Mouse (Mus musculus) liver, adult 2 months (tissue): Measurements from ENCODE around the gene Cpt1c.

ENCODE experiments used
- CTCF ChIP-seq: fragments of 200-500 bp; IDR thresholded peaks from 2 replicates; pipeline ENCODE4 v1.5.1; 2011; ENCODE audit warnings: low read depth, low read length, control low read depth
- POLR2A ChIP-seq: fragments of 200-500 bp; IDR thresholded peaks from 2 replicates; pipeline ENCODE4 v1.6.1; 2011; ENCODE audit warnings: low read length, control low read depth; ENCODE audit not compliant: insufficient read depth; ENCODE audit errors: extremely low read depth

DNA sequence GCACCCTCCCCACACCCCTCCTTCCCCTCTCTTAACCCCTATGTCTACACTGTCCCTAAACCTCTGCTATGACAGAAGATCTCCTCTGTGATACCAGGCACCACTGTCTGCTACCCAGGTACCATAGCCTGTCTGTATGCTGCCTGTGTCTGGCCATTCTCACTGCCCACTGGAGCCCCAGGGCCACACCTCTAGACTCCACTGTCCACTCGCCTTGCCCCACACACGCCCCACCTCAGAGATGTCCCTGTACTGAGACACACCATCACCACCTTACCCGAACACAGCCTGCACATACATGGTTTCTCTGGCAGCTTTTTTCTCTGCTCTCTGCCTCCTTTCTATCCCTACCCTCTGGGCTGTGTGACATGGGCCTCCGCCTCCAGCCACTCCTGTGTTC, 57.8 kb downstream of the Cpt1c start:
- TF ChIP-seq CTCF (no peak), POLR2A (no peak)
